Mouse (Mus musculus) cerebellum, postnatal 25 days (tissue): Measurements from ENCODE around the gene Pnkd.

Experiments used
- DNase-seq, 2 experiments: peaks; one replicate each; pipeline ENCODE4 v3.0.0; 2021; ENCODE audit warnings: mixed read lengths in 2 of 2

The Pnkd gene

GRCm38 (mm10) chr1:74284543-74285160 is at the start of gene Pnkd, which contains the start of gene Aamp:
Gene Pnkd (plus strand): TSS chr1:74284930.
Gene Aamp (minus strand): TSS chr1:74284738.
- peak; percentile 99 for DNase-seq

GRCm38 (mm10) chr1:74235938-74236589 is 48.7 kb upstream of the Pnkd start, which contains the start of gene Arpc2:
Gene Arpc2 (plus strand): TSS chr1:74236084.
- DNase-seq, result peak; percentile 97 to 99

GRCm38 (mm10) chr1:74236590-74237317 is 48.0 kb upstream of the Pnkd start:
- peak in 1 of 2 experiments; percentile 66 for DNase-seq

GRCm38 (mm10) chr1:74237671-74238070 is 47.1 kb upstream of the Pnkd start:
- DNase-seq, result no peak

GRCm38 (mm10) chr1:74238136-74238535 is 46.6 kb upstream of the Pnkd start:
- no peak for DNase-seq

GRCm38 (mm10) chr1:74239162-74239561 is 45.6 kb upstream of the Pnkd start:
- no peak for DNase-seq

- peak in 1 of 2 experiments; percentile 14 for DNase-seq
Observed at GRCm38 (mm10) chr1:74239618-74240017, 45.1 kb upstream of the Pnkd start.

- no peak for DNase-seq
Observed at GRCm38 (mm10) chr1:74240311-74240710, 44.4 kb upstream of the Pnkd start.

GRCm38 (mm10) chr1:74240832-74241231 is 43.9 kb upstream of the Pnkd start:
- no peak for DNase-seq

GRCm38 (mm10) chr1:74245525-74245924 is 39.2 kb upstream of the Pnkd start:
- no peak for DNase-seq

GRCm38 (mm10) chr1:74248799-74249198 is 35.9 kb upstream of the Pnkd start:
- no peak for DNase-seq

- DNase-seq, result no peak
Observed at GRCm38 (mm10) chr1:74249331-74249980, 35.3 kb upstream of the Pnkd start.

- no peak for DNase-seq
Observed at GRCm38 (mm10) chr1:74250096-74250495, 34.6 kb upstream of the Pnkd start.

- DNase-seq, result no peak
Observed at GRCm38 (mm10) chr1:74255704-74256345, 28.9 kb upstream of the Pnkd start.

GRCm38 (mm10) chr1:74256782-74257181 is 27.9 kb upstream of the Pnkd start:
- no peak for DNase-seq

- DNase-seq, result no peak
Observed at GRCm38 (mm10) chr1:74262510-74262909, 22.2 kb upstream of the Pnkd start.

- no peak for DNase-seq
Observed at GRCm38 (mm10) chr1:74268750-74269149, 16.0 kb upstream of the Pnkd start.

- DNase-seq, result no peak
Observed at GRCm38 (mm10) chr1:74271659-74272058, 13.1 kb upstream of the Pnkd start.

- no peak for DNase-seq
Observed at GRCm38 (mm10) chr1:74275015-74275414, 9.7 kb upstream of the Pnkd start.

GRCm38 (mm10) chr1:74277041-74277440 is 7.7 kb upstream of the Pnkd start:
- DNase-seq, result no peak

- no peak for DNase-seq
Observed at GRCm38 (mm10) chr1:74277883-74278537, 6.7 kb upstream of the Pnkd start.

GRCm38 (mm10) chr1:74278538-74278937 is 6.2 kb upstream of the Pnkd start, which contains the start of gene Gpbar1:
Gene Gpbar1 (plus strand): TSS chr1:74278550.
- no peak for DNase-seq
